Mouse (Mus musculus): ENCODE results near the gene Comtd1.

DNA sequence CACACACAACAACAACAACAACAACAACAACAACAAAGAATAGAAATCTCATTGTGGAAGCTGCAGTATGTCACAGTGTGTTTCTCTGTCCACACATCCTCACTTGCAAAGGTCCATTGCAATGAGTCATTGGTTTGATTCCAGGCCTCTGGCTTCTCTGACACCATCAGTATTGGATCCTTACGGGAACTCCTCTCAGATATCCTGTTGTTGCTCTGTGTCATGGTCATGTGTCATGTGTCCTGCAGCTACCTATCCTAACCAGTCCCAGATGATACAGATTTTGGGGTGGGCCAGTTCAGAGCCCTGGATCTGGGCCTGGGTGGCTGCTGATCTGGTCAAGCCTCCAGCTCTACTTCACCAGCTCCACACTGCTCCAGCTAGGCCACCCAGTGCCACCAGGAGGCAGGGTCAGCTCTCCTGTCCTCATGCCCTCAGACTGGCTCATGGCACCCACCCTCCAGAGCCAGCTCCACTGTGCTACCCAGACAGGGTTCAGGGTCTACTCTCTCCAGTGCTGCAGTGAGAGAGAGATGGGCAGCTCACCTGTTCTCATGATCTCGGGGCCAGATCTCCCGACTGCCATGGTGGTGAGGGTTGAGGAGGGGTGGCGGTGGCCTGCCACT lies 27.8 kb downstream of the Comtd1 start:
- TF ChIP-seq CTCF (IDR thresholded peaks at IDR 0.05; ENCODE audit: extremely low read depth, insufficient read depth, low read length): no peak
- TF ChIP-seq POLR2A (IDR thresholded peaks at IDR 0.05; ENCODE audit: extremely low read depth, insufficient read depth, low read length): no peak
